Mouse (Mus musculus) neutrophil, adult 5-6 weeks (primary cell): ENCODE data around the gene Cenpj. TPM values are rescaled to one million over a fixed set of nuclear protein-coding genes. Genes with fewer than 3 reads are reported as not detected.
A peak's percentile ranks its signal among the peaks of the same experiment; 100 is the strongest.

Source experiments
- ATAC-seq: fragments of 151-379, 151-347 bp; 2 replicates; pipeline ENCODE4 v1.8.0; 2017; ENCODE audit warnings: mild to moderate bottlenecking, moderate TSS enrichment; ENCODE audit not compliant: insufficient number of reproducible peaks, poor library complexity, low FRiP score, severe bottlenecking; ENCODE audit errors: extremely low read depth
- total RNA-seq: library from RNA; stranded (forward); fragments of 200-1000 nt; gene quantifications from 2 replicates; pipeline ENCODE4 v1.2.3, GENCODE M21; 2017

Cenpj gene
- total RNA-seq, result 17.8 and 21.5 TPM in 2 replicates

DNA sequence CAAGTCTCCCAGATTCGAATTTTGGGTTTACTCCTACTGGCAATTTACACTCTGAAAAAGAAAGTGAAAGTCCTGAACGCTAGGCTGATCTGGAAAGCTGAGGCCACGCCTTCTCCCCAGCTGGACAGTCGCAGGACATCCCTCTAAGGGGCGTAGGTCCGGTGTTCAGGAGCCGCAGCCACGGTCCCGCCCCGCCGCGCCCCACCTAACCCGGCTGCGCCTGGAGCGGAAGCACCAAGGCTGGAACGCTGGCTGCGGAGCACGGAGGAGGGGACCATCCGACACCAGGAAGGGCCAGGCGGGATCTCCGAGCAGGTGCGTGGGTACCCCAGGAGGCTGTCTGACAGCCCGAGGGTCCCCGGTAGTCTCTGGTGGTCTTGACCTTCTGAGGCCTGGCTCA lies at the start of gene Cenpj, which contains the start of gene Parp4:
TSS of gene Cenpj (minus strand) at position 10 of the 400 bp plus-strand sequence.
TSS of gene Parp4 (plus strand) at position 204 of the 400 bp plus-strand sequence.
- ATAC-seq, result peak; percentile 79

DNA sequence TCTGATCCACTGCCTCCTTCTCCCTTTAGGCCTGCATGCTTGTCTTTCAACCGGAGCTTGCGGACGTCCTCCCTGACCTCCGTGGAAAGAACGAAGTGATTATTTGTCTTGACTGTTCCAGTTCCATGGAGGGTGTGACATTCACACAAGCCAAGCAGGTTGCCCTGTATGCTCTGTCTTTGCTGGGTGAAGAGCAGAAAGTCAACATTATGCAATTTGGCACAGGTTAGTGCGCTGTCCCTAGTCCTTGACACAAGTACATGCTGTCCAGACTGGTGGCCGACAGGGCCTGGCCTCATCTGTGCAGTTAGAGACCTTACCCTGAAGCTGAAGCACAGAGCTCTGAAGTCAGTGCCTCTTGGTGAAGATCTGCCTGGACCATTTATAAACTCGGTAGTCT lies 45.2 kb upstream of the Cenpj start:
- ATAC-seq, result no peak

DNA sequence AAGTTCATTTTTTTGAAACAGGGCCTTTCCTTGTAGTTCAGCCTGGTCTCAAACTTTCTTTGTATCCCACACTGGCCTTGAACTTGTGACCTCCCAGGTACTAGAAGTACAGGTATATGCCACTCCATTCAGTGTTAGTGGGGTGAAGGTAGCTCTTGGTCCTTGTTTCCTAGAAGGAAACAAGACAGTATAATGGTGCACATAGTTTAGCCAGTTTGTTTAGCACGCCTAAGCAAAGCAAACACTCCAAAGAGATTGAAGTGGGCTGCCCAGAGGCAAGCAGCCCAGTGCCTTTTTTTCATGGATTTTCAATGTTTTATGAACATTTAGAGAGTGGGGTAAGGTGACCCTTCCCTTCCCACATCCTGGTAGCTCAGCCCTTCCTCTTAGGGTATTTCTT lies 42.2 kb upstream of the Cenpj start:
- no peak for ATAC-seq

DNA sequence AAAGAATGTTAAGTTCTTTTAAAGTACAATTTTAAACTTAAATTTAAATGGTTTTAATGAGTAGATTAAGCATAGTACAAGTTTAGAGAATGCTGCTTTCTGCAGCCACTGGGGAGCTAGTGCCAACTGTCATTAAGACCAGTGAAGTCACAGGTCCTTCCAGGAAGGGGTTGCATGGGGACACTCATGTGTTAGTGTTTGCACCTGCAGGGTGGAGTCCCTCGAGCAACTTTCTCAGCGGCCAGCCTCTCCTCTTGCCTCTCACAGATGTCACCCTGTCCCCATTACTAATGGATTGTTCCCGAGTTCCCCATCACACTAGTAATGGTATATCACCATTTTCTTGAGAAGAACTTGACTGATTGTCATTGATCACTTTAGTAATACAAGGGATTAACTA lies 38.0 kb upstream of the Cenpj start:
- ATAC-seq, result no peak

DNA sequence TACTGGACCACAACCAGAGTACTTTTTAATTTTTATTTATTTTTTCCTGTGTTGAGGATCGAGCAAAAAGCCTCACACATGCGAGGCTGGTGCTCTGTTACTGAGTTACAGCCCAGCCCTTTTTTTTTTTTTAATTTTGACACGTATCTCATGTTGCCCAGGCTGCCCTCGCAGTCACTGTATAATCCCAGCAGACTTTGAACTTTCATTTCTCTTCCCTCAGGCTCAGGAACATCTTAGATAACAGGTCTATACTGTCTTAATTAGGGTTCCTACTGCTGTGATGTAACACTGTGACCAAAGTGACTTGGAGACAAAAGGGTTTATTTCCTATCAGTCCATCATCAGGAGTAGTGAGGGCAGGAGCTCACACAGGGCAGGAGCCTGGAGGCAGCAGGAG lies 29.9 kb upstream of the Cenpj start:
- ATAC-seq, result no peak

DNA sequence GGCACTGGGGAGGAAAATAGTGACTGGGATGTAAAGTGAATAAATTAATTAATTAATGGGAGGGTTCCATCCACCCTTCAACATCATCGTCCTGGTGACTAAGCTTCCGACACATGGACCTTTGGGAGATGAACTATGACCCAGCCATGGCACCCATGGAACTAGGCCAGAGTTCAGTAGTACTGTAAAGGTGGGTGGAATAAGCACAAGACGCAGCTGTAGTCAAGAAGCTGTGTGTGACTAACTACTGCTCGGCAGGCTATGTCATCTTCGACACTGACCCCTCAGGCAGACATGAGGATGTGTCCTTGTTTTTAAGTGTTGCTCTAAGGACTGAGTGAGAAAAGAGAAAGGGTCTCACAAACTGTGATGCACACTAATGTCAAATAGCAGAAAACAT lies 29.2 kb upstream of the Cenpj start:
- no peak for ATAC-seq

DNA sequence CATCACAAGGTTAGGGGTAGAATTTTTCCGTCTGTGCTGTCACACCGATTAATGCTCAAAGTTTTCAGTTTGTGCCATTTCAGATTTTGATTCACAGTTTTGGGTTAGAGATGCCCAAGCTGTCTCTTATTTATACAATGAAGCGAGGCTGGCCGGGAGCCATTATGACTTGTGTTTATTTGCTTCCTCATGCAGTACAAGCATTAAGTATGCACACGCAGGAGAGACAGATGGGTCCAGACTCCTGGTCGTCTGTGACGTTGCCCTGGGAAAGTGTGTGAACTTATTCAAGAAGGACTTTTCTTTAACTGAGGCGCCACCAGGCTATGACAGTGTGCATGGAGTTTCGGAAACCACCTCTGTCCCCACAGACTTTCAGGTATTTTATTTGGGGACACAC lies 26.8 kb upstream of the Cenpj start:
- no peak for ATAC-seq

DNA sequence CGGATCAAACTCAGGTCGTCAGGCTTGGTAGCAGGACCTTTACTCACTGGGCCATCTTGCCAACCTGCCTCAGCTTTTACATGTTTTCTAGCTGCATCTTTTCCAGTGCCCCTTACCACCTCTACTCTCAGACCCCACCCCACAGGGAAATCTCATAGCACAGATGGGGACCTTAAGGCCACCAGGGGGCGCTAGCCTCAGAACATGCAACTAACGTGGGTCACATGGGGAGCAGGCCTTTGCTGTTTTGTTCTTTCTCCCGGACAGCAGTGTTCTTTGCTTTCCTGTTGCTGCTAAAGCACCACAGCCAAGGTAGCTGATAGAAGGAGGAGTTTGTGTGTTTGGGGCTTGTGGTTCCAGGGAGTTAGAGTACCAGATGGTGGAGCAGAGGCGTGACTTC lies 23.5 kb upstream of the Cenpj start:
- 0 out of 2 replicates have a peak, but pooled peaks have one; percentile 50 for ATAC-seq

DNA sequence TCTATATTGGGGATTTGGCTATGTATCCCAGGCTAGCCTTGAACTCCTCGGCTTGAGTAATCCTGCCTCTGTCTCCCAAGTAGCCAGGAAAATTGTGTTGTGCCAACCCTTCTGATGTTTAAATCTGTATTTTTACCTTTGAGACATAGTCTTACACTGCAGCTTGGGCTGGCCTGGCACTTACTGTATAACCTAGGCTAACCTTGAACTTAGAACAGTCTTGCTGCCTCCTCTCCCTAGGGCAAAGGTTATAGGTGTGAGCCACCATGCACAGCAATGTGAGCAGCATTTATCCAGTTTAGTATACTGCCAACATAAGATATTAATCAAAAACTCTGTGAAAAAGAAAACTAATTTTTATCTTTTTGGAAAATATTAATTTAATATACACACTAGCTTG lies 19.6 kb upstream of the Cenpj start:
- no peak for ATAC-seq

DNA sequence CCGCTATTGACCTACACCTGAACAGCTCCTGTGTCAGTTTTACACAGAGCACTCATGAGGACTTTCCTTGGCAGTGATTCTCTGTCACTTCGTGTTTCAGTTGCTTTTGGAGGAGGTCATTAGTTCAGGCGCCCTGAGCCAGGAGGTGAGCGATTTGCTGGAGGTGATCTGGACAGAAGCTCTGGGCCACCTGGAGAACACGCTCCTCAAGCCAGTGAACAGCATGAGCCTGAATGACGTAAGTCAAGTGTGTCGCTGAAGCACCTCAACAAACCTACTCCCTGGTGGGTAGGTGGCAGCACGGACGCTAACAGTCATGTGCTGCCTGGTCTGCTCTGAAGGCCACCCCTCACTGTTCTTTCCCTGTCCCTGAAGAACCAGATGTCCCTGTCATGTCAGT lies 17.0 kb upstream of the Cenpj start:
- ATAC-seq, result no peak

DNA sequence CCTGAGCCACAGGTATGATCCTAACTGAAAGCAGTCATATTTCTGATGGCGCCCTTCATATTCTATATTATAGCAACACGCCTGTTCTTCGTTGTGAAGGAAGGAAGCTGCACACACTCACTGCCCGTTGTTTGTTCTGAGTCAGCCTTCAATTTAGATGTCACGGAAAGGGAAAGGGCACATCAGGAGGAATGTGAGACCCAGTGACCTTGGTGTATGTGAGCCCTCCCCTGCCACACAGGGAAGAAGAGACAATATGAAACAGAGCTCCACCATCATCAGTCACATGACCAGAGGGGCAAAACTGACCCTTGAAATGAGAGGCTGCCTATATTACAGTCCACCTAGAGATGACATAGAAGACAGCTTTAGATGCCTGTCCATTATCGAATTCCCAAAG lies 7.1 kb upstream of the Cenpj start:
- no peak for ATAC-seq

DNA sequence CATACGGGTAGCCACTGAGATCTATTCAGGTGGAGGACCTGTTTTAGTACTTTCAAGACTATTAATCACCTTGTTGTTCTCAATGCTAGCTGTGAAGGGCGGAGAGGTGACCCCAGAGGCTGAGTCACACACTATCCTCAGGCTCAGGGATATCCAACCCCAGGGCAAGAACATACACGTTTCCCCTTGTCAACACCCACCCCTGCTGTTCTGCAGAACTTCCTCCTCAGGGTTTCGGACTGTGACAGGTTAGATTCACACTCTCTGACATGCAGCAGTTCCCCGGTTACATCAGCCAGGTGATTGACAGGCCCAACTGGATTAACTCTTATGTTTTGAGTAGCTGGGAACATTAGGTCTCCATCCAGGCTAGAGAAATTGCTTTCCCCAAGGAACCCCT lies 5.9 kb upstream of the Cenpj start:
- ATAC-seq, result peak; percentile 57; the same call in 1 of the 2 replicates

DNA sequence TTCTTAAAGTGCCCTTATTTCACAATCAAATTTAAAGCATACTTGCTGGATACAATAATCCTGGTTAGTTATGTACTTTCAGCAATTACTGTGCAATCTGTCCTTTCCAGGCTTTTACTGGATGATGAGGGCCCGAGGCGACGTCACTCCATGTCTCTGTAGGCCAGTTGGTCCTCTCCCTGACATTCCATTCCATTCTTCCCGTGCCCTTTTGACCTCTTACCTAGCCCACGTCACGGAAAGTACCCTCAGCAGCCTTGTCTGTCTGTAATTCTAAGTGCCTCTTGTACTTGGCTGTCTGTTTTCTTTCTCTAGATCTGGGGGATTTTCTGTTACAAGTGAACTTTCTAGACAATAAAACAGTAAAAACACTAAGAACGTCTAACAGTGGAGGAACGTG lies 3.8 kb upstream of the Cenpj start:
- ATAC-seq, result no peak

DNA sequence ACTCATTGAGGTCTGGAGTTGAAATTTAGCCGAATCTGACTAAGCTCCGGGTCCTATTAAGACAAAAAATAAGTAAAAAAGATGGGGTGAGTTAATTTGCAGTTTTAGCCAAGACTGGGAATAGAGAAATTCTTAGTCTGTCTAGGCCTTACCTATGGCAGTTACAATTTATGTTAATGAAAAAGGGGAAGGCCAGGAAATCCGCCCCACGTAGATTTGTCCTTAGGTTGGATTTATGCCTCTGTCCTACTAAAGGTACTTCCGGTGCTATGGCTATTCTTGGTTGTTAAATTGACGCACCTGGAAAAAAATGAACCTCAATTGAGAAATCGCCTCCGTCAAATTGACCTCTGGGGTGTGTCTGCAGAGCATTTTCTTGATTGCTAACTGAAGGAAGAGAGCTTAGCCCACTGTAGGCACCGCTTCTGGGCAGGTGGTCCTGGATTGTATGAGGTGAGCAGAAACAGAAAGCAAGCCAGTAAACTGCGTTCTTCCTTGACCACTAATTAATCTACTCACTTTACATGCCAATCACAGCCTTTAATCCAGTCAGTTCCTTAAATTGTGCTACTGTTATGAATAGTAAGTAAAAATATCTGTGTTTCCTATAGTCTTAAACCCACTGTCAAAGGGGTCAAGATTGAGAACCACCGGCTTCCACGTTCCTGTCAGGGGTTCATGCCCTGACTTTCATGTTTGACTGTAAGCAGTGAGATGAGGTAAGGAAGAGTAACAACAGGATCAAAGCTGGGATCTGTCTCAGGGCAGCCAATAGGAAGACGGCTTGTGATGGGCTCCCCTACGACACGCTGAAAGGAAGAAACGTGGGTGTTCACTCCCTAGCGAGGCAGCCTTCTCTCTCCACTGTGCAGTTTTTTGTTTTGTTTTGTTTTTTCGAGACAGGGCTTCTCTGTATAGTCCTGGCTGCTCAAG lies 1.0 kb upstream of the Cenpj start:
- no peak for ATAC-seq

DNA sequence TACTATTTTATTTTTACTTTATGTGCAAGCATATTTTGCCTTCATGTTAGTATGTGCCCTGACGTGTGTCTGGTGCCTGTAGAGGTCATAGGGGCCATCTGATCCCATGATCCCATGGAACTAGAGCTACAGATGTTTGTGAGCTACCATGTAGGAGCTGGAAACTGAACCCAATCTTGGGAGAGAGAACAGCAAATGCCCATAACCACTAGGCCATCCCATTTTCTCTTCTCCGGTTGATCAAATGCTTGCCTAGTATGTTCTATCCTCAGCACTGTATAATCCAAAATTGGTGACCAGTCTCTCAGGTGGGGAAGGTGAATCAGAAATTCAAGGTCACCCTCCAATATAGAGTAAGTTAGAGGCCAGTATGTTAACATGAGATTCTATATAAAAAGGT lies 2.7 kb downstream of the Cenpj start:
- ATAC-seq, result no peak

DNA sequence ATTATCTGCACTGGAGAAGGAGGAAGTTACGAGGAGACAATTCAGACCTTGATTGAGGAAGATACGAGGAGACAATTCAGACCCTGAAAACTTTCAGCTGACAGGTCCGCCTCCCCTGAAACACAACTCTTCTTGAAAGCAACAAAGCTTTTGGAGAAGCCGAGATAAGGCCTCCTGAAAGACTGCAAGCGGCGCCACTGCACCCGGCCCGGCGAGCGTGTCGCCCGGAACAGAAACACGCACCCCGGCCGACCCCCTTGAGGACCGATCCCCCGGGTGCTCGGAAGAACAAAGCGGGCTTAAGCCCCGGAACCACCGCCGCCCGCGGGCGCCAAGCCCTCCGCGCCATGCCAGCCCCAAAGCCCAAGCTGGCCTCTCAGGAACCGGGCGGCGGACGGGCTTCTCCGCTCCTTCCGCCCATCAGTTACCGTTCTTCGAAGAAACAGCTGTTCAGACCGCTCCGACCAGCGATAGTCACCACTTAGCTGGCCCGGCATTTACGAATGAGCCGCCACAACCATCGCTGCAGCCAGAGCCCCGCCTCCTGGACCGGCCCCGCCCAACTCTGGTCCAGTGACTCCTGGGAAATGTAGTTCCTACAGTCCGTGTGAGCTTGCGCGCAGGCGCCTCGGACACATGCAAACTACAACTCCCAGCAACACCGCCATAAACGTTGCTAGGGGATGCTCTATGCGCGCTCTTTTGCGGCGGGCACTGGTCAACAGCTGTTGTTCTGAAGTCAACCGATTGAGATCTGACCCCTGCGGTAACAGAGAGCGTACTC lies 3.7 kb downstream of the Cenpj start:
- ATAC-seq, result peak; percentile 94

DNA sequence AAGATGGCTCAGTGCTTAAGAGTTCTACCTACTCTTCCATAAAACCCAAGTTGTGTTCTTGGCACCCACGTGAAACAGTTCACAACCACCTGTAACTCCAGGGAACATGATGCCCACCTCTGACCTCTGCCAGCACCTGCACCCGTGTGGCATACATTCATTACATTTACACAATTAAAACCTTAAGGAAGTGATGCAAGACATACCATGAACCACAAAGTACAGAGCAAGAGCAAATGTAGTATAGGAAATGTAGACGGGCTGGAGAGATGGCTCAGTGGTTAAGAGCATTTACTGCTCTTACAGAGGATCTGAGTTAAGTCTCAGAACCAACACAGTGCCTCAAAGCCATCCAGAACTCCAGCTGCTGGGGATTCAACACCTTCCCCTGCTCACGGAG lies 6.2 kb downstream of the Cenpj start:
- no peak for ATAC-seq

DNA sequence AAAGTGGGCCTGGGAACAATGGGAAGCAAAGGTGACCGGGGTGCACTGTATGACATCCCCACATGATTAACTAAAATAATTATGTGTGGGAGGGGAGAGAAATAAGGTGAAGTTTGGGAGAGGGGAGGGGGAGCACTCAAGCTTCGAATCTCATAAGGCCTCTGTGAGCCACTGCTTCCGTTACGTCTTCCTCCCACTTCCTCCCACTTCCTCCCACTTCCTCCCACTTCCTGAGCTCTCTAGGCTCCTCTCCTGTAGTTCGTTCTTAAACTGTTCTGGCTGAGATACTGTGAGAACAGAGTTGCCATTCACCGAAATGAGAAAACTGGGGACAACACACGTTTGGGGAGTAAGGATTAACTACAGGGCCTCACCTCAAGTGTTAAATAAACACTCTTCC lies 7.7 kb downstream of the Cenpj start:
- no peak for ATAC-seq

DNA sequence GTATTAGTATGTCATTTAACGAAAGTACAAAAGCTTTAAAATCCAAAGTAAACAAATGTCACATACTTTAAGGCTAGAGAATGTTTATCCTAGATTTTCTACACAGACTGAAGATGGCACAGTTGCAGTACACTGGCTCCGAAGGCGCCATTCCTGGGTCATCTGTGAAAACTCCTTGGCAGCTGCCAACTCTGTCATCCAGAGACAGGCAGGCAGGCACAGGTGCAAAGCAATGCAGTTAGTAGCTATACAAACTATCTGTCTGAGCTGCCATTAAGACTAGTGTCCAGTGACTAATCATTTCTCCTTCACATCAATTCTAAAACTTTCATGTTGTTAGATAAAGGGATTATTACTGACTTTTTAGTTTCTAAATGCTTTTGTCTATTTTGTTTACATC lies 16.1 kb downstream of the Cenpj start:
- no peak for ATAC-seq

DNA sequence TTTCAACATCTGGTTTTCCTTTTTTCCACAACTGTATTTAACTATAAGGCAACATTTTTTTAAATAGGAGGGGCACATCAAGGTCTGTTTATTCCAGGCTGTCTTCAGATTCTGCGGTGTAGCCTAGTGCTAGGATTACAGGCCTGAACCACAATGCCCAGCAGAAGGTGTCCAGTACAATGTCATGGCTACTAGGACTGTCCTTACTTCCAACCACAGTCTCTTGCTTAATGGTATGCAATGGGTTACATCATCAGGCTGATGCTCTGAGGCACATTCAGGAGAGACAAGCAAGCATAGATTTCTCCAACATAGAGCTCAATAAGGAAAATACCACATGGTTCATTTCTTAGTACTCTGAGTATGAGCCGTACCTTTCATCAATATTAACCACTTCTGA lies 20.5 kb downstream of the Cenpj start:
- no peak for ATAC-seq
